Mouse (Mus musculus) urinary bladder, adult 18-20 months (tissue): ENCODE measurements at regions not wholly inside any gene's neighbourhood (a gene's known extent, or its start where the extent isn't known, plus 50 kb on each side); places are given as distances from the start of the nearest gene placed in this dataset.

Source experiments
- DNase-seq, 2 experiments: peaks; one replicate each; pipeline ENCODE4 v3.0.0; 2022; ENCODE audit warnings: low spot score in 2 of 2, mixed read lengths in 2 of 2

- DNase-seq: no peak
Measured at GRCm38 (mm10) chr5:27963765-27964164, 107.4 kb upstream of the Insig1 start.

DNA sequence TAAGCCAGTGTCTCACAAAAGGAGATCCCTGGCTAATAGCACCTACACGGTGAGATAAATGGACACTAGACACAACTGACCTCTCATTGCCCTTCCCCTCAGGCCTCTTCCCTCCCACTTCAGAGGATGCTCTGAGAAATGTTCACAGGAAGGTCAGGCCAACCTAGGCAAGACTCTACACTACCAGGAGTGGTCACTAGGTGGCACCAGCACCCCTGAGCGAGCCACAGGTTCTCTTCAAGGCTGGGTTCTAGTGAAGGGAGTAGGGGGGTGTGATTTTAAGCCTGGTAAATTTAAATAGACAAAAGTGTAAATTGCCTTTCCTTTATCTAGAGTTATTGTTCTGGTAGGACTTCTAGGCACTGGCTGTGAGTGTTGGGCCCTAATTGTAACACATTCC is 76.0 kb upstream of the Insig1 start:
- DNase-seq: peak; percentile 24 to 73

DNA sequence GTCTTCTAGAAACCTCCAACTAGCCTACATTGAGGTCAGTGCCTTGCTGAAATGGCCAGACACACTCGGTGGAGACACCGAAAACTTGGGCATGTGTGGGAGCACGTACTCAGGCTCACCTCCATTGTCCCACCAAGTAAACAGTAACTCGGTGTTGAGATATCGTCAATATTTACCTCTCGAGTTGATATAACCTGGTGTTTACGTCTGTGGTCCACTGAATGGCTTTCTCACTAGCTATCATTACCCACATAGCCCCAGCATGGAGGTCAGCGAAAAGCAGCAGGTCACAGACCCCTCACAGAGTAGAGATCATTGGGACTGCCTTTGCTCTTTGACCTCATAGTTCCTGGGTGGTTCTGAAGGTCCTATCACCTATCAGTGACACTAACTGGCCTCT is 73.4 kb upstream of the Insig1 start:
- no peak for DNase-seq

GRCm38 (mm10) chr5:28002922-28003321 is 68.2 kb upstream of the Insig1 start:
- DNase-seq: no peak

DNA sequence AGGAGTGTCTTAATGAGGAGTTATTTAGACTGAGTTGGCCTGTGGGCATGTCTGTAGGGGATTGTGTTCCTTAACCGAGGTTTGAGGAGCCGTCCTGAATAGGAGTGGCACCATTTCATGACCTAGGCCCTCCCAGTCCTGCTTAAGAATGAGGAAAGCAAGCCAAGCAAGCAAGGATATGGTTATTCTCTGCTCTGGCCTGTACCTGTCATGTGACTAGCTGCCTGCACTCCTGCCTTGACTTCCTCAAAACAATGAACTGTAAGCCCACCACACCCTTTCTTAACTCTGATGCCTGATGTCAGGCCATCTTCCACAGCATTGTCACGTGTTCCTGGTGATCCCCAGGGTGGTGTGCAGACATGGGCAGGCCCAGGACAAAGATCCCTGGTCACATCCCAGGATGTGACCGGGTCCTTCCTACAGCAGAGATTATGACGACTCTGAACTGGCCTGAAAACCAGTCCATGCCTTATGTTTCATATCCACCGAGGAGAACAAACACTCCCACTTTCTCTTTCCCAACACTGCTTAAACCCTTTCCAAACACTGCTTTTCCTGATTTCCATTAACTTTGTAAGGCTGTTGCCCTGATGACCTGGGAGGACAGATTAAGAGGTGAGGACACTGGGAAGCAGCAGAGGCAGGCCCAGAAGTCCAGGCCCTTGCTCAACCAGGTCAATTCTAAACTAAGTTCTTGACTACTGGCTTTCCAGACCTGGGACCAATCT is 67.2 kb upstream of the Insig1 start:
- DNase-seq: peak in 1 of 2 experiments; percentile 9

- DNase-seq: no peak
Measured at GRCm38 (mm10) chr5:28004487-28004827, 66.7 kb upstream of the Insig1 start.

GRCm38 (mm10) chr5:28009386-28009785 is 61.8 kb upstream of the Insig1 start:
- no peak for DNase-seq

DNA sequence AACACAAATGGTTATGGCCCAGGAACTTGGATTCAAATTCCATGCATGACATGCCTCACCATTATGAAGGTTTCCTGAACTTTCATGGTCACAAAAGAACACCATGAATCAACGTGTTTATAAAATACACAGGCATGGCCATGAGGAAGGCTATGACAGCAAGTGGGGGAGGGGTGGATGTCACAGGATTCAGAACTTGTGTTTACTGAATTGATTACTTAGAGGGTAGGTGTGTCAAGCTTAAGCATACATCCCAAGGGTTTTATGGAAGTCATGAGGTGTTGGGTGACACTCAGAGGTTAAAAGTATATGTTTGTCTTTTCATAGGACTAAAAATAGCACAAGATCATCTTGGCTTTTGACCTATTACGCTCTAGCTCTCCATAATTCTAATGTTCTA is 61.3 kb upstream of the Insig1 start:
- DNase-seq: no peak

DNA sequence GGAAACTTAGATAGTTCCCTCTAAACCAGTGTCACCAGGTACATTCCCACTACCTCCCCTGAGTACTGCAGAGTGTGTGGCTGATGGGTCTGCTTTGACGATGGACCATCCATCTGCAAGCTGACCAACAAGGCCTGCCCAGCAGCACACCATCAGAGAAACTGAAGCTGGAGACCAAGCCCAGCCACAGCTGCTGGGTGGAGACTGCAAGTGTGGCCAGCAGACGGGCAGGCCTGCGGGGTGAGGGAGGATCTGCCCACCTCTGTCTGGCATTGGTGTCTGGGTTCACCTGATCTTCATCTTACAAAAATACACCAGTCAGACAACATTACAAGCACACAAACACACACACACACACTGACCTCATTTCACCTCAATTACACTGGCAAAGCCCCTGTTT is 60.6 kb upstream of the Insig1 start:
- no peak for DNase-seq

DNA sequence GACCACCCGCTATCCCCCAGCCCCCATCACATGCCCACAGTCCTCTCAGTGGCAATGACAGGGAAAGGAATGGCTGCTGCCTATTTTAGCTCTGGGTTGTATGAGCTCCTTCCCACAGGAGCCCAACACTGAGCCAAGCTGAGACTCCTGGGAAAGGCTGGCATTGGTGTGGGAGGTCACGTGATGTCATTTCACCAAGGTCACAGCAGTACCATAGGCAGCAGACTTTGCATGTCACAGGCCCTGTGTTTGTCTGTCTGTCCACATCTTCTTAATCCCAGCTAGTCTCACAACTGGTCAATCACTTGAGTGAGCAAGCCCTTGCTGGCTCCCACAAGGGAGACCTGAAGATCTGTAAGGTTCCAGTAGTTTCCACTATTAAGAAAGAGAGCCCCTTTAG is 58.7 kb upstream of the Insig1 start:
- DNase-seq: no peak

DNA sequence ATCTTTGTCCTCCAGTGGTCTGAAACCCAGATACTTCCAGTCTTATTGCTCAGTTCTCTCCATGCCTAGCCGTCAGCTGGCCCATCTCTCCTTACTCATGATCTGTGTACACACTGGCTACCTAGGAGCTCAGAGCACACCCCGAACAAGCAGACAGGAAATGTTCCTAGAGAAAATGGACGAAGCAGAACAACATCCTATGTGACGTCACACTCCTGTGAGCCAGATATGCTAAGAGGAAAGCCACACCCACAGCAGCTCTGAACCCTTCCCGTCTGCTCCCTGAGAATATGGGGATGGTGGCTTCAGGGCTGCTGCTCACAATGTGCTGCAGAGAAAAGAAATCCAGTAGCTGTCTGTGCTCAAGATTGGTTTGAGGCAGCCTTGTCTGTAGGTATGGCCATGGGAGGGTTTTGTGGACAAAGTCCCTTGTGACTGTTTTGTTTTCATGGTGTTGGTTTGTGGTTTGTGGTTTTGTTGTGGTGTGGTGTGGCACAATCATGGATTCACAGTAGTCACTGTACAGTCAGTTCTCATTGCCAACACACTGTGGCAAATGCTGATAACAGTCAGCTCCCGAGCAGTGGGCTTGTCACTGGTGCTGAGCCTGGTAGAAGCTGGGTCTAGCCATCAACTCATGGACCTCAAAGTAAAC is 57.4 kb upstream of the Insig1 start:
- DNase-seq: no peak

- DNase-seq: no peak
Measured at GRCm38 (mm10) chr5:28019864-28020263, 51.3 kb upstream of the Insig1 start.
